Mouse (Mus musculus) liver, adult 2 months (tissue): ENCODE data around the gene Atp5h. TPM values are rescaled to one million over a fixed set of nuclear protein-coding genes. Genes with fewer than 3 reads are reported as not detected.

Source experiments
- DNase-seq: peaks from one replicate; pipeline ENCODE4 v3.0.0-alpha.2; 2011; ENCODE audit warnings: low read depth, low spot score; ENCODE audit errors: extremely low read depth
- H3K27ac ChIP-seq: fragments of 200-500 bp; replicated peaks from 2 replicates; pipeline ENCODE4 v1.5.1; 2012; ENCODE audit warnings: low read depth, mild to moderate bottlenecking, control low read depth, inconsistent platforms, low read length; ENCODE audit not compliant: insufficient read depth
- H3K27me3 ChIP-seq: fragments of 200-500 bp; 2 replicates; pipeline ENCODE4 v1.6.1; 2012; ENCODE audit warnings: mild to moderate bottlenecking, moderate library complexity, low read length, inconsistent platforms; ENCODE audit not compliant: control insufficient read depth, insufficient read depth
- H3K36me3 ChIP-seq: fragments of 200-500 bp; 2 replicates; pipeline ENCODE4 v1.6.1; 2012; ENCODE audit warnings: low read length, inconsistent platforms; ENCODE audit not compliant: control insufficient read depth, insufficient read depth
- H3K4me1 ChIP-seq: fragments of 200-500 bp; 2 replicates; pipeline ENCODE4 v1.6.1; 2011; ENCODE audit warnings: low read length; ENCODE audit not compliant: control insufficient read depth, insufficient read depth
- H3K4me3 ChIP-seq: fragments of 200-500 bp; 2 replicates; pipeline ENCODE4 v1.5.1; 2011; ENCODE audit warnings: low read depth, mild to moderate bottlenecking, control low read depth, low read length, moderate library complexity; ENCODE audit not compliant: insufficient read depth
- H3K79me2 ChIP-seq: fragments of 200-500 bp; 2 replicates; pipeline ENCODE4 v1.6.1; 2012; ENCODE audit warnings: inconsistent platforms, mild to moderate bottlenecking, low read length, moderate library complexity; ENCODE audit not compliant: control insufficient read depth, insufficient read depth
- H3K9ac ChIP-seq: fragments of 200-500 bp; 2 replicates; pipeline ENCODE4 v1.6.1; 2012; ENCODE audit warnings: low read depth, mild to moderate bottlenecking, control low read depth, inconsistent platforms, low read length
- CTCF ChIP-seq: fragments of 200-500 bp; IDR thresholded peaks from 2 replicates; pipeline ENCODE4 v1.5.1; 2011; ENCODE audit warnings: low read depth, low read length, control low read depth
- POLR2A ChIP-seq: fragments of 200-500 bp; IDR thresholded peaks from 2 replicates; pipeline ENCODE4 v1.6.1; 2011; ENCODE audit warnings: low read length, control low read depth; ENCODE audit not compliant: insufficient read depth; ENCODE audit errors: extremely low read depth
- WGBS: fragments of 180-500 bp; shearing (Covaris S2); methylation state at CpG from one replicate; pipeline ENCODE4 v1.1.7; 2018; 5-methylcytosine and 5-hydroxymethylcytosine counted together
- polyA plus RNA-seq: library from polyadenylated mRNA; depleted of rRNA; stranded (reverse); fragments of >200 nt; gene quantifications from 2 replicates; pipeline ENCODE4 v1.2.3, GENCODE M21; 2012
- total RNA-seq: library from RNA; depleted of rRNA; stranded (reverse); fragments of >200 nt; gene quantifications from 2 replicates; pipeline ENCODE4 v1.2.3, GENCODE M21; 2014

The Atp5h gene
- total and polyA plus RNA-seq, 2 experiments: 103 to 648 TPM

DNA sequence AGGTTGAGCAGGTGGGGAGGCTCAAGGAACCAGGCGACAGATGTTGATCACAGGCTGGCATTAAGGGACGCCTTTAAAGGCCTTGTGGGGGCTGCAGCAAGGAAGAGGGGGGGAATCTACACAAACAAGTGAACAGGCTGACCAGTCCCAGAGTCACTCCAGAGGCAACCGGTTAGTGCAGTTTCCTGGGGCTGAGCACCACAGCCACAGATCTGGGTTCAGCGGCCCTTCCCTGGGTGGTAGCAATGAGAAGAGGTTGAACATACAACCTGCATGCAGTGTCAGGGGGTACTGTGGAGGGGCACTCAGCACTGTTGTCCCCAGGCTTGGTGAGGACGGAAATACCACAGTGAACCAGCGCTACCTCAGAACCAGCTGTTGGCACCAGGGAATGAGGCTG, 13.6 kb upstream of the Atp5h start:
- DNase-seq: peak; percentile 32
- Histone ChIP-seq H3K79me2 (no peaks in the 10 kb centered on the region), H3K27me3 (no peaks in the 10 kb centered on the region), H3K4me1 (peaks cover 42% of the 10 kb centered on the region), H3K9ac (peak overlapping the region; percentile 21; the same call in 1 of the 2 replicates), H3K36me3 (peaks cover 12% of the 10 kb centered on the region; the same call in 1 of the 2 replicates), H3K27ac (peak overlapping the region; percentile 79), H3K4me3 (no peak overlapping the region)
- no peak for TF ChIP-seq POLR2A
- TF ChIP-seq CTCF: no peak
- WGBS: 52% methylated on average over 6 of the region's 6 CpGs

DNA sequence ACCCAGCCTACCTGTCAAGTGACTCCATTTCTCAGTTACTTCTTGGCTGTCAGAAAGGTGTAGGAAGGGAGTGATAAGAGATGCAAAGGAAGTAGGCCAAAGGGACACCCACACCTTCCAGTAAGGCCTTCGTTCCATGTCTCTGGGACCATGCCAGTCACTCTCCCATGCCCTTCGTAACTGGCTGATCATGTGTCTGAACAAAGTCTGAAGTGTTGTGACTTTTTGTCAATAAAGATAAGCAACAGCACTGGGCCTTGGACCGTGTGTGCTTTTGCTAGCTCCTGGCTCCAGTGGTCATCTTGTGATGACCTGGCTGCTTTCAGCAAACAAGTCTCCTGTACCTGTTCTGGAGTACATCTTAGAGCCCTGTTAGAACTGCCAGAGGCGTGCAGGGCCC, 13.1 kb upstream of the Atp5h start:
- Histone ChIP-seq H3K79me2 (no peaks in the 10 kb centered on the region), H3K27me3 (no peaks in the 10 kb centered on the region), H3K36me3 (peaks cover 12% of the 10 kb centered on the region; the same call in 1 of the 2 replicates), H3K4me1 (peaks cover 43% of the 10 kb centered on the region), H3K9ac (no peak overlapping the region), H3K27ac (peak overlapping the region; percentile 79), H3K4me3 (no peak overlapping the region)
- TF ChIP-seq POLR2A (no peak), CTCF (no peak)
- 21% methylated on average over 4 of the region's 4 CpGs for WGBS
- DNase-seq: peak; percentile 99

DNA sequence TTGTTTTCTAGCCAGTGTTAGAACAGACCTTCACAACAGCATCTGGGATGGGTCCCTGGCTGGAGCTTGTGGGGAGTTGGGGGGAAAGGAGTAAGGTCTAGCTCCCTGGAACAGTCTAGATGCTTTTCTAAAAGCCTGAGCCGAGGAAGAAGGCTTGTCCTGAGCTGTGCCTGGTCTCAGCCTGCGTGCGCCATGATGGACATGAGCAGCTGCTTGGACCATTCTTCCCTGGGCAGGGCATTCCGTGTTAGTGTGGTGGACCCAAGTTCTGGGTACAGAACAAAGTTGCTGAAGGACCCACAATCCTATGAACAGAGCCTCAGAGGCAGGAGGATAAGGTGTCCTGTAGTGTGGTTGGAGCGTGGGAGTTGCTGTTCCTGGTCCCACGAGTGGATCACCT, 10.8 kb upstream of the Atp5h start:
- peaks cover 24% of the 10 kb centered on the region for H3K4me1 ChIP-seq
- DNase-seq: no peak
- TF ChIP-seq POLR2A: no peak
- no peak for TF ChIP-seq CTCF
- no peak overlapping the region for H3K27ac ChIP-seq
- H3K9ac ChIP-seq: no peak overlapping the region
- no peak overlapping the region for H3K4me3 ChIP-seq
- no peaks in the 10 kb centered on the region for H3K79me2 ChIP-seq
- 95% methylated on average over 6 of the region's 6 CpGs for WGBS
- peaks cover 16% of the 10 kb centered on the region; the same call in 1 of the 2 replicates for H3K36me3 ChIP-seq
- H3K27me3 ChIP-seq: no peaks in the 10 kb centered on the region

DNA sequence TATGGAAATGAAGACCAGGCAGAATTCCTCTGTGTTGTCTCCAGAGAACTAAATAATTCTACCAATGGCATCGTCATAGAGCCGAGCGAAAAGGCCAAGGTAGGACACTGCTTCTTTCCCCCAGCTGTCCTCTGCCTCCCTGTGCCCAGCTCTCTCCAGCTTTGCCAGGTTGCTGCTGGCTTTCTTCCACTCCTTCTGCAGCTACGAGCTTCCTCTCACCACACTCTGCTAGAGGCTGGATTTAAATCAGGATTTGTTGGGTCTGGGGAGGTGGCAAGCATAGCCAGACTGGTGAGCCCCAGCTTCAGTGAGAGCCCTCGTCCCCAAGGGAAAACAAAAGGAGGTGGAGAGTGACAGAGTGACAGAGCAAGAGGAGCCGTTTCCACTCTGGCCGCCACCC, 9.5 kb upstream of the Atp5h start:
- Histone ChIP-seq H3K9ac (no peak overlapping the region), H3K4me3 (no peak overlapping the region), H3K4me1 (peaks cover 16% of the 10 kb centered on the region), H3K27me3 (no peaks in the 10 kb centered on the region), H3K27ac (no peak overlapping the region), H3K36me3 (peaks cover 16% of the 10 kb centered on the region; the same call in 1 of the 2 replicates), H3K79me2 (no peaks in the 10 kb centered on the region)
- TF ChIP-seq CTCF: no peak
- TF ChIP-seq POLR2A: no peak
- WGBS: 86% methylated on average over 7 of the region's 7 CpGs
- no peak for DNase-seq

DNA sequence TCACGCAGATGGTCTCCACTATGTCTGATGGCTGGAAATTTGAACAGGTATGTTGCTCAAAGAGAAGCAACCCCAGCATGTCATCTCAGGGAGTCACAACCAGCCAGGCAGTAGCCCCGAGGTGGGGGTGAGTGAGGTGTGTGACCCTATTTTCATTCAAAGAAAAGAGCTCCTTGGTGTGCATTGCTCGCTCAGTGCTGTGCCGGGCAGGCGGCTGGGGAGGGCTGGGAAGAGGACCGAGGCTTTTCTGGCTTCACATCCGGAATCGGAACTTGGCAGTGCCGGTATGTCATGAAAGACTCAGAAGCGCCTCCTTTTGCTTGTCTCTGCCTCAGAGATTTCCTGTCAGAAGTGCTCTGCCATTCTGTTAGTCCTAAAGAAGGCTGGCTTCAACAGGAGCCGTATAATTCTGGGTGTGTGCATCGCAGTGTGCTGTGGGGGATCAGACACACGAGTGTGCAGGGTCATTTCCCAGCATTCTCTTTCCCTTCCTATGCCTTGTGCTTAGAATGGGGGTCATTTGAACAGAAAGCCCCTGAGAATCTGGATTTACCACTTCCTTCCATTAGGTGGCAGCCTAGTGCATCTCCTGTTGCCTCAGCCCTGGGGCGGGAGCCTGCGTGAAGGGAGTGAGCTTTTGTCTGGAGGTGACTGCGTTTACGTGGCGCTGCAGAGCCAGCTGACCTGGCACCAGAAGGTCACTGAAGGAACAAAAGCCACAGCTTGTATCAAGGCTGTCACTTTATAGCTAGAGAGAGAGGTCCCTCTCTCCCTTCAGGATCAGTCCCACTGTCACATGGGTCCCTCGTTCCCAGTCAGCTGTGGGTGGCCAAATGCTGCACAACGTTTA, 7.9 kb upstream of the Atp5h start:
- no peak overlapping the region for H3K27ac ChIP-seq
- peaks cover 8% of the 10 kb centered on the region; the same call in 1 of the 2 replicates for H3K4me1 ChIP-seq
- H3K9ac ChIP-seq: no peak overlapping the region
- DNase-seq: peak; percentile 62
- TF ChIP-seq POLR2A: no peak
- TF ChIP-seq CTCF: peak; percentile 86
- no peaks in the 10 kb centered on the region for H3K27me3 ChIP-seq
- no peak overlapping the region for H3K4me3 ChIP-seq
- 40% methylated on average over 20 of the region's 20 CpGs for WGBS
- H3K36me3 ChIP-seq: peaks cover 17% of the 10 kb centered on the region; the same call in 1 of the 2 replicates
- H3K79me2 ChIP-seq: no peaks in the 10 kb centered on the region

DNA sequence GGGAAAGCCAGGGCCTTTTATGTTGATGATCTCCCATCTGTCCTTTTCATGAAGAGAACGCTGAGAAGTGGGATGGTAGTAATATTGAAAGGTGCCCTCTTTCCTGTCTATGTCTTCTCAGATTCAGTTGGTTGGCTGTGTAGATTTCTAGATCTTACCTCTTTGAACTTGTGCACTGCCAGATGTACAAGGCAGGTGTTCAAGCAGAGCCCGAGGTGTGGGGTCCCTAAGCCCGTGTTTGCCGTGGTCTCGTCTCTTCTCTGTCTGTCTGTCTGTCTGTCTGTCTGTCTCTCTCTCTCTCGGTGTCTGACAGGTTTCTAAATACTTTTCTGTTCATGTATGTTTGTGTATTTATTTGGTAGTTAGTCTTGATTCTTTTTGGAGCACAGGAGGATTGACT, 5.9 kb upstream of the Atp5h start:
- no peak overlapping the region for H3K4me3 ChIP-seq
- H3K27ac ChIP-seq: no peak overlapping the region
- peaks cover 4% of the 10 kb centered on the region; the same call in 1 of the 2 replicates for H3K79me2 ChIP-seq
- no peak overlapping the region for H3K9ac ChIP-seq
- no peaks in the 10 kb centered on the region for H3K27me3 ChIP-seq
- DNase-seq: no peak
- H3K36me3 ChIP-seq: peaks cover 17% of the 10 kb centered on the region; the same call in 1 of the 2 replicates
- H3K4me1 ChIP-seq: peaks cover 9% of the 10 kb centered on the region
- TF ChIP-seq POLR2A (no peak), CTCF (no peak)
- WGBS: 91% methylated on average over 6 of the region's 6 CpGs
